ENCODE assay signal across 10 mouse cellular contexts in genomic region chr19:46600371-46600770, GRCm38 (mm10). TPM values are rescaled to one million over a fixed set of nuclear protein-coding genes. Genes with fewer than 3 reads are reported as not detected.
DNase-seq lines count a peak whose midpoint lies in the region; ATAC-seq and TF ChIP-seq lines count a peak whose summit lies in the region.
"Had no signal": no experiment of that assay in that cellular context is flagged by ENCODE, and none has a peak within 500 bp of the region (broad histone marks: within the 10 kb centered on the region; RNA-seq: fewer than 3 reads in every experiment).

No protein-coding gene starts in this region.

- peaks cover 6% of the 10 kb centered on the region; the same call in 1 of the 2 replicates for H3K4me1 ChIP-seq in forebrain, embryonic 11.5 days (replicated peaks; ENCODE audit: control insufficient read depth, insufficient read depth, low read length)
- peaks cover 18% of the 10 kb centered on the region for H3K4me1 ChIP-seq in liver, embryonic 11.5 days (replicated peaks; ENCODE audit: control insufficient read depth, insufficient read depth, low read length)

- 0 out of 2 replicates have a peak overlapping the region, but pooled peaks have one; percentile 93 for H3K4me2 ChIP-seq in forebrain, embryonic 11.5 days (ENCODE audit: low read depth, low read length, severe bottlenecking)
- peak overlapping the region; percentile 80 for H3K4me2 ChIP-seq in liver, embryonic 11.5 days

- intact Hi-C loops in gastrocnemius, adult 2 months (cut with DNase I): loop anchor here (10.0 kb wide), 1 partner anchor 54 kb away; no protein-coding TSS in a partner anchor

- no peak for DNase-seq in gastrocnemius, adult 2 months
- no peak for DNase-seq in gastrocnemius, adult 18-20 months (ENCODE audit: low spot score)
- peak; percentile 18 for DNase-seq in 3134 (ENCODE audit: extremely low read depth, insufficient read length, low spot score)
- DNase-seq in forebrain, embryonic 11.5 days (ENCODE audit: low spot score): no peak
- no peak for DNase-seq in liver, embryonic 11.5 days (ENCODE audit: low spot score)
- no peak for DNase-seq in ovary, postnatal 36 days (ENCODE audit: low spot score)
- no peak for DNase-seq in cerebellum, postnatal 10 days
- no peak for DNase-seq in urinary bladder, adult 2 months (ENCODE audit: low spot score)
- DNase-seq: cerebellum, postnatal 36 days had no signal

- H3K9ac ChIP-seq in forebrain, embryonic 11.5 days (ENCODE audit: low read length): no peak overlapping the region
- no peak overlapping the region for H3K9ac ChIP-seq in liver, embryonic 11.5 days (ENCODE audit: low read depth, low read length)

- no peak for ATAC-seq in forebrain, embryonic 11.5 days (replicated peaks; ENCODE audit: low FRiP score)
- no peak for ATAC-seq in liver, embryonic 11.5 days (replicated peaks; ENCODE audit: low FRiP score)
- ATAC-seq: CD4-positive, CD25-positive, alpha-beta regulatory T cell, adult 4 months had no signal

- TF ChIP-seq CTCF in gastrocnemius, adult 2 months (IDR thresholded peaks at IDR 0.05): no peak

- no peaks in the 10 kb centered on the region for H3K36me3 ChIP-seq in forebrain, embryonic 11.5 days (ENCODE audit: control insufficient read depth, insufficient read depth, low read length)
- peaks cover 7% of the 10 kb centered on the region; the same call in 1 of the 2 replicates for H3K36me3 ChIP-seq in liver, embryonic 11.5 days (ENCODE audit: control insufficient read depth, insufficient read depth, low read length)

- peak overlapping the region; percentile 92 for H3K4me3 ChIP-seq in gastrocnemius, adult 2 months
- H3K4me3 ChIP-seq in forebrain, embryonic 11.5 days (ENCODE audit: low read depth, low read length): no peak overlapping the region
- peak overlapping the region; percentile 87 for H3K4me3 ChIP-seq in liver, embryonic 11.5 days (ENCODE audit: low read depth, low read length)

- WGBS in forebrain, embryonic 11.5 days: 89% methylated on average over 4 of the region's 4 CpGs
- 60% methylated on average over 4 of the region's 4 CpGs for WGBS in liver, embryonic 11.5 days

- no peaks in the 10 kb centered on the region for H3K27me3 ChIP-seq in forebrain, embryonic 11.5 days (ENCODE audit: control insufficient read depth, insufficient read depth, low read length)
- H3K27me3 ChIP-seq in liver, embryonic 11.5 days (replicated peaks; ENCODE audit: control insufficient read depth, insufficient read depth, low read length): no peaks in the 10 kb centered on the region

- H3K27ac ChIP-seq in gastrocnemius, adult 2 months: peak overlapping the region; percentile 88
- H3K27ac ChIP-seq in forebrain, embryonic 11.5 days (ENCODE audit: low read depth, low read length): no peak overlapping the region
- H3K27ac ChIP-seq in liver, embryonic 11.5 days (ENCODE audit: low read depth, low read length): no peak overlapping the region

- no peaks in the 10 kb centered on the region for H3K9me3 ChIP-seq in forebrain, embryonic 11.5 days (ENCODE audit: control insufficient read depth, low read length)
- H3K9me3 ChIP-seq in liver, embryonic 11.5 days (ENCODE audit: control insufficient read depth, low read length): no peaks in the 10 kb centered on the region

RNA-seq across cellular contexts. Expression of gene Wbp1l, which starts 1.5 kb away (rescaled TPM):
- total RNA-seq in gastrocnemius, adult 2 months (2021): 100 to 1,000 TPM in 1 of 2 experiments, 10 to 100 TPM in 1; 65.4 to 101 TPM
- total RNA-seq in gastrocnemius, adult 18-20 months (2021): 100 to 1,000 TPM in 1 of 2 experiments, 10 to 100 TPM in 1; 66.2 to 116 TPM
- 41.3 and 41.4 TPM in 2 replicates for polyA plus RNA-seq in forebrain, embryonic 11.5 days (2014; fragmentation: Nextera tagmentation; extraction: Ambion mirVana)
- 36.6 and 40.7 TPM in 2 replicates for polyA plus RNA-seq in liver, embryonic 11.5 days (2014; fragmentation: Nextera tagmentation; extraction: Ambion mirVana)
- 60.0 and 70.2 TPM in 2 replicates for polyA plus RNA-seq in urinary bladder, adult 2 months (2012; rRNA removed)

RNA-seq across cellular contexts. Expression of gene Sfxn2, which starts 27.2 kb away (rescaled TPM):
- 1 to 10 TPM; 3.2 to 3.7 TPM for total RNA-seq in gastrocnemius, adult 2 months (2021)
- 1 to 10 TPM; 2.2 to 3.8 TPM for total RNA-seq in gastrocnemius, adult 18-20 months (2021)
- polyA plus RNA-seq in forebrain, embryonic 11.5 days (2014; fragmentation: Nextera tagmentation; extraction: Ambion mirVana): 10.9 and 14.6 TPM in 2 replicates
- 24.7 and 26.2 TPM in 2 replicates for polyA plus RNA-seq in liver, embryonic 11.5 days (2014; fragmentation: Nextera tagmentation; extraction: Ambion mirVana)
- 5.8 and 7.5 TPM in 2 replicates for polyA plus RNA-seq in urinary bladder, adult 2 months (2012; rRNA removed)

RNA-seq across cellular contexts. Expression of gene Arl3, which starts 27.4 kb away (rescaled TPM):
- 10 to 100 TPM; 64.0 to 67.7 TPM for total RNA-seq in gastrocnemius, adult 2 months (2021)
- total RNA-seq in gastrocnemius, adult 18-20 months (2021): 10 to 100 TPM; 79.9 to 86.2 TPM
- 152 and 154 TPM in 2 replicates for polyA plus RNA-seq in forebrain, embryonic 11.5 days (2014; fragmentation: Nextera tagmentation; extraction: Ambion mirVana)
- polyA plus RNA-seq in liver, embryonic 11.5 days (2014; fragmentation: Nextera tagmentation; extraction: Ambion mirVana): 42.6 and 50.5 TPM in 2 replicates
- polyA plus RNA-seq in urinary bladder, adult 2 months (2012; rRNA removed): 93.7 and 103 TPM in 2 replicates
